Mouse (Mus musculus): Measurements from ENCODE around the gene Megf11. TPM values are rescaled to one million over a fixed set of nuclear protein-coding genes. Genes with fewer than 3 reads are reported as not detected.

Gene Megf11
- polyA plus RNA-seq, 1 experiment from 2014 or later = 0.70 TPM

- Histone ChIP-seq H3K9me3 (replicated peaks; ENCODE audit: control insufficient read depth, low read length) (no peaks in the 10 kb centered on the region), H3K4me1 (ENCODE audit: control insufficient read depth, insufficient read depth, low read length) (peaks cover 6% of the 10 kb centered on the region), H3K4me2 (no peak overlapping the region), H3K4me3 (ENCODE audit: low read depth, low read length) (no peak overlapping the region), H3K9ac (ENCODE audit: low read depth, low read length) (no peak overlapping the region), H3K36me3 (ENCODE audit: control insufficient read depth, insufficient read depth, low read length) (no peaks in the 10 kb centered on the region), H3K27ac (ENCODE audit: low read depth, low read length) (no peak overlapping the region), H3K27me3 (ENCODE audit: control insufficient read depth, insufficient read depth, low read length) (no peaks in the 10 kb centered on the region)
- ATAC-seq (replicated peaks; ENCODE audit: insufficient number of reproducible peaks, low FRiP score, low TSS enrichment) = no peak
- 44% methylated on average over 13 of the region's 13 CpGs for WGBS (ENCODE audit: insufficient replicate concordance)
These were observed 220.4 kb downstream of the Megf11 start for GRCm38 (mm10) chr9:64605735-64606349.

GRCm38 (mm10) chr9:64607049-64607448 lies 221.6 kb downstream of the Megf11 start:
- Histone ChIP-seq H3K4me2 (no peak overlapping the region), H3K4me3 (ENCODE audit: low read depth, low read length) (no peak overlapping the region), H3K4me1 (ENCODE audit: control insufficient read depth, insufficient read depth, low read length) (peaks cover 5% of the 10 kb centered on the region; the same call in 1 of the 2 replicates), H3K9ac (ENCODE audit: low read depth, low read length) (no peak overlapping the region), H3K27ac (ENCODE audit: low read depth, low read length) (no peak overlapping the region), H3K9me3 (replicated peaks; ENCODE audit: control insufficient read depth, low read length) (no peaks in the 10 kb centered on the region), H3K27me3 (ENCODE audit: control insufficient read depth, insufficient read depth, low read length) (no peaks in the 10 kb centered on the region), H3K36me3 (ENCODE audit: control insufficient read depth, insufficient read depth, low read length) (no peaks in the 10 kb centered on the region)
- ATAC-seq (replicated peaks; ENCODE audit: insufficient number of reproducible peaks, low FRiP score, low TSS enrichment) = no peak
- 84% methylated on average over 1 of the region's 1 CpGs for WGBS (ENCODE audit: insufficient replicate concordance)

- H3K9me3 ChIP-seq (replicated peaks; ENCODE audit: control insufficient read depth, low read length) = no peaks in the 10 kb centered on the region
- no peaks in the 10 kb centered on the region for H3K36me3 ChIP-seq (ENCODE audit: control insufficient read depth, insufficient read depth, low read length)
- WGBS (ENCODE audit: insufficient replicate concordance) = 58% methylated on average over 3 of the region's 3 CpGs
- peaks cover 5% of the 10 kb centered on the region; the same call in 1 of the 2 replicates for H3K4me1 ChIP-seq (ENCODE audit: control insufficient read depth, insufficient read depth, low read length)
- no peak overlapping the region for H3K4me2 ChIP-seq
- H3K27me3 ChIP-seq (ENCODE audit: control insufficient read depth, insufficient read depth, low read length) = no peaks in the 10 kb centered on the region
- no peak overlapping the region for H3K9ac ChIP-seq (ENCODE audit: low read depth, low read length)
- no peak overlapping the region for H3K4me3 ChIP-seq (ENCODE audit: low read depth, low read length)
- no peak for ATAC-seq (replicated peaks; ENCODE audit: insufficient number of reproducible peaks, low FRiP score, low TSS enrichment)
- H3K27ac ChIP-seq (ENCODE audit: low read depth, low read length) = no peak overlapping the region
These were observed 224.1 kb downstream of the Megf11 start for GRCm38 (mm10) chr9:64609546-64609945.

GRCm38 (mm10) chr9:64612121-64612983 lies 226.9 kb downstream of the Megf11 start:
- WGBS (ENCODE audit: insufficient replicate concordance) = 19% methylated on average over 7 of the region's 7 CpGs
- no peak for ATAC-seq (replicated peaks; ENCODE audit: insufficient number of reproducible peaks, low FRiP score, low TSS enrichment)

GRCm38 (mm10) chr9:64612984-64613649 lies 227.7 kb downstream of the Megf11 start:
- no peaks in the 10 kb centered on the region for H3K27me3 ChIP-seq (ENCODE audit: control insufficient read depth, insufficient read depth, low read length)
- no peak overlapping the region for H3K27ac ChIP-seq (ENCODE audit: low read depth, low read length)
- H3K9me3 ChIP-seq (replicated peaks; ENCODE audit: control insufficient read depth, low read length) = no peaks in the 10 kb centered on the region
- H3K4me1 ChIP-seq (ENCODE audit: control insufficient read depth, insufficient read depth, low read length) = no peaks in the 10 kb centered on the region
- no peak for ATAC-seq (replicated peaks; ENCODE audit: insufficient number of reproducible peaks, low FRiP score, low TSS enrichment)
- no peak overlapping the region for H3K4me2 ChIP-seq
- H3K36me3 ChIP-seq (ENCODE audit: control insufficient read depth, insufficient read depth, low read length) = no peaks in the 10 kb centered on the region
- H3K9ac ChIP-seq (ENCODE audit: low read depth, low read length) = no peak overlapping the region
- H3K4me3 ChIP-seq (ENCODE audit: low read depth, low read length) = no peak overlapping the region
- WGBS (ENCODE audit: insufficient replicate concordance) = 50% methylated on average over 7 of the region's 7 CpGs

More at GRCm38 (mm10) chr9:64612121-64612983, 226.9 kb downstream of the Megf11 start:
- Histone ChIP-seq H3K4me1 (ENCODE audit: control insufficient read depth, insufficient read depth, low read length) (no peaks in the 10 kb centered on the region), H3K27me3 (ENCODE audit: control insufficient read depth, insufficient read depth, low read length) (no peaks in the 10 kb centered on the region), H3K27ac (ENCODE audit: low read depth, low read length) (no peak overlapping the region), H3K36me3 (ENCODE audit: control insufficient read depth, insufficient read depth, low read length) (no peaks in the 10 kb centered on the region), H3K4me2 (no peak overlapping the region), H3K9me3 (replicated peaks; ENCODE audit: control insufficient read depth, low read length) (no peaks in the 10 kb centered on the region), H3K4me3 (ENCODE audit: low read depth, low read length) (no peak overlapping the region), H3K9ac (ENCODE audit: low read depth, low read length) (no peak overlapping the region)

GRCm38 (mm10) chr9:64617413-64617812 lies 232.0 kb downstream of the Megf11 start:
- Histone ChIP-seq H3K4me1 (ENCODE audit: control insufficient read depth, insufficient read depth, low read length) (no peaks in the 10 kb centered on the region), H3K4me3 (ENCODE audit: low read depth, low read length) (no peak overlapping the region), H3K4me2 (no peak overlapping the region), H3K9me3 (replicated peaks; ENCODE audit: control insufficient read depth, low read length) (no peaks in the 10 kb centered on the region), H3K27me3 (ENCODE audit: control insufficient read depth, insufficient read depth, low read length) (peaks cover 2% of the 10 kb centered on the region; the same call in 1 of the 2 replicates), H3K36me3 (ENCODE audit: control insufficient read depth, insufficient read depth, low read length) (no peaks in the 10 kb centered on the region), H3K27ac (ENCODE audit: low read depth, low read length) (no peak overlapping the region), H3K9ac (ENCODE audit: low read depth, low read length) (no peak overlapping the region)
- WGBS (ENCODE audit: insufficient replicate concordance) = 56% methylated on average over 5 of the region's 5 CpGs
- ATAC-seq (replicated peaks; ENCODE audit: insufficient number of reproducible peaks, low FRiP score, low TSS enrichment) = no peak

- Histone ChIP-seq H3K9me3 (replicated peaks; ENCODE audit: control insufficient read depth, low read length) (no peaks in the 10 kb centered on the region), H3K36me3 (ENCODE audit: control insufficient read depth, insufficient read depth, low read length) (no peaks in the 10 kb centered on the region), H3K4me2 (no peak overlapping the region), H3K27me3 (ENCODE audit: control insufficient read depth, insufficient read depth, low read length) (peaks cover 2% of the 10 kb centered on the region; the same call in 1 of the 2 replicates), H3K4me1 (ENCODE audit: control insufficient read depth, insufficient read depth, low read length) (no peaks in the 10 kb centered on the region), H3K4me3 (ENCODE audit: low read depth, low read length) (no peak overlapping the region), H3K9ac (ENCODE audit: low read depth, low read length) (no peak overlapping the region), H3K27ac (ENCODE audit: low read depth, low read length) (no peak overlapping the region)
- no peak for ATAC-seq (replicated peaks; ENCODE audit: insufficient number of reproducible peaks, low FRiP score, low TSS enrichment)
- 74% methylated on average over 3 of the region's 3 CpGs for WGBS (ENCODE audit: insufficient replicate concordance)
These were observed 233.0 kb downstream of the Megf11 start for GRCm38 (mm10) chr9:64618433-64618832.

- no peak overlapping the region for H3K4me2 ChIP-seq
- H3K4me3 ChIP-seq (ENCODE audit: low read depth, low read length) = no peak overlapping the region
- peaks cover 2% of the 10 kb centered on the region; the same call in 1 of the 2 replicates for H3K27me3 ChIP-seq (ENCODE audit: control insufficient read depth, insufficient read depth, low read length)
- no peak overlapping the region for H3K9ac ChIP-seq (ENCODE audit: low read depth, low read length)
- no peaks in the 10 kb centered on the region for H3K9me3 ChIP-seq (replicated peaks; ENCODE audit: control insufficient read depth, low read length)
- no peak for ATAC-seq (replicated peaks; ENCODE audit: insufficient number of reproducible peaks, low FRiP score, low TSS enrichment)
- H3K27ac ChIP-seq (ENCODE audit: low read depth, low read length) = no peak overlapping the region
- H3K4me1 ChIP-seq (ENCODE audit: control insufficient read depth, insufficient read depth, low read length) = no peaks in the 10 kb centered on the region
- no peaks in the 10 kb centered on the region for H3K36me3 ChIP-seq (ENCODE audit: control insufficient read depth, insufficient read depth, low read length)
- WGBS (ENCODE audit: insufficient replicate concordance) = 72% methylated on average over 10 of the region's 10 CpGs
These were observed 234.0 kb downstream of the Megf11 start for GRCm38 (mm10) chr9:64619440-64619839.

All from heart, embryonic 11.5 days (tissue).